Mouse (Mus musculus) CH12.LX (cell line): ENCODE measurements at regions not wholly inside any gene's neighbourhood (a gene's known extent, or its start where the extent isn't known, plus 50 kb on each side); places are given as distances from the start of the nearest gene placed in this dataset.
A peak's percentile ranks its signal among the peaks of the same experiment; 100 is the strongest.

Experiments used
- CHD2 ChIP-seq: IDR thresholded peaks from 2 replicates; pipeline ENCODE4 v1.6.1; 2011; ENCODE audit warnings: low read length, improper control_type of control experiment
- CTCF ChIP-seq, 2 experiments: IDR thresholded peaks in 1 of 2; conservative IDR thresholded peaks in 1 of 2; 2 replicates each; pipeline ENCODE4 v1.5.1; 2011 to 2012; ENCODE audit warnings: low read depth in 2 of 2, low read length in 2 of 2, improper control_type of control experiment in 1 of 2, inconsistent platforms in 1 of 2, mild to moderate bottlenecking in 1 of 2, moderate library complexity in 1 of 2
- EP300 ChIP-seq: IDR thresholded peaks from 2 replicates; pipeline ENCODE4 v1.6.1; 2011; ENCODE audit warnings: low read length, improper control_type of control experiment
- JUN ChIP-seq: IDR thresholded peaks from 2 replicates; pipeline ENCODE4 v1.6.1; 2011; ENCODE audit warnings: low read depth, mild to moderate bottlenecking, low read length, improper control_type of control experiment, moderate library complexity; ENCODE audit not compliant: insufficient read depth
- JUND ChIP-seq: conservative IDR thresholded peaks from 2 replicates; pipeline ENCODE4 v1.6.1; 2011; ENCODE audit warnings: low read depth, low read length, improper control_type of control experiment
- MAX ChIP-seq: IDR thresholded peaks from 2 replicates; pipeline ENCODE4 v1.6.1; 2011; ENCODE audit warnings: low read length, improper control_type of control experiment
- POLR2AphosphoS2 ChIP-seq: IDR thresholded peaks from 2 replicates; pipeline ENCODE4 v1.6.1; 2011; ENCODE audit warnings: low read depth, low read length, improper control_type of control experiment
- ZMIZ1 ChIP-seq: IDR thresholded peaks from 2 replicates; pipeline ENCODE4 v1.6.1; 2012; ENCODE audit warnings: low read depth, mild to moderate bottlenecking, inconsistent platforms, low read length, improper control_type of control experiment

GRCm38 (mm10) chr1:121215843-121216242 is 116.5 kb downstream of the Insig2 start:
- TF ChIP-seq ZMIZ1 (no peak), EP300 (no peak), MAX (no peak), CTCF (conservative IDR thresholded peaks at IDR 0.05 in 1 of 2, IDR thresholded peaks at IDR 0.05 in 1 of 2; ENCODE audit: low read depth in 2 of 2, low read length in 2 of 2) (peak; percentile 53 to 73), CHD2 (no peak), JUN (no peak), JUND (no peak), POLR2AphosphoS2 (no peak)
